Mouse (Mus musculus): ENCODE measurements at regions not wholly inside any gene's neighbourhood (a gene's known extent, or its start where the extent isn't known, plus 50 kb on each side); places are given as distances from the start of the nearest gene placed in this dataset.

DNA sequence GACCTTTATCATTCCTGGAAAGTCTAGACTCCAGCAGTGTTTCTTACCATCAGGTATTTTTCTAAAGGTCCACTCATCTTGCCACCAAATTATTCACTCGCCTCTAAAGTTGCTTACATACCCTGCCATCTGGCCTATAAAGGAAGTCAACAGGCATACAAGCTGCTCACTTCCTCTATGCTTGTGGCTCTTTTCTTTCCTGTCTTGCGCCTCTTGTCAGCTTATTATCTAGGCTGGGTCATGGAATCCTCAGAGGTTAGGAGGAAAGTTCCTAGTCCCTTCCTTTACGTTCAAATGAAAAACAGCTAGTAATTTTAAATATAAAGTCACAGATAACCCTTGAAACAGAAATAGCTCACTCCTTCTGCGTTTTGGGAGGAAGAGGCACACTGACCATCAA, 97.9 kb downstream of the Lipi start:
- DNase-seq, result no peak

DNA sequence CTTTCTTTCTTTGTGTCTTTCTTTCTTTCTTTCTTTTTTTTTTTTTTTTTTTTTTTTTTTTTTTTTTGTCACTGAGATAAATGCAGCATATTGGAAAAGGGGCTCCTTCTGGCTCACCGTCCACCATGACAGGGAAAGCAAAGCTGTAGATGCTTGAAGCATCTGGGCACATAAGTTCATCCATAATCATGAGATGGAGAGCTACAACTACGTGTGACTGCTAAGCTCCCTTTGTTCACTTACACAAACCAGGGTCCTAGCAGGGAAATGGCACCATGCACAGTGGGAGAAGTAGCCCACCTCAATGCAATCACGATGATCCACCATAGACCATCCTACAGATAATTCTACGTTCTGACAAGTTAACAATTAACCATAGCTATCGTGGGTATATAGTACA, 102.0 kb downstream of the Lipi start:
- DNase-seq, result no peak

- no peak for DNase-seq
Observed at GRCm38 (mm10) chr16:75465420-75465975, 120.4 kb downstream of the Lipi start.

- DNase-seq, result no peak
Observed at GRCm38 (mm10) chr16:75462136-75462535, 123.7 kb downstream of the Lipi start.

DNA sequence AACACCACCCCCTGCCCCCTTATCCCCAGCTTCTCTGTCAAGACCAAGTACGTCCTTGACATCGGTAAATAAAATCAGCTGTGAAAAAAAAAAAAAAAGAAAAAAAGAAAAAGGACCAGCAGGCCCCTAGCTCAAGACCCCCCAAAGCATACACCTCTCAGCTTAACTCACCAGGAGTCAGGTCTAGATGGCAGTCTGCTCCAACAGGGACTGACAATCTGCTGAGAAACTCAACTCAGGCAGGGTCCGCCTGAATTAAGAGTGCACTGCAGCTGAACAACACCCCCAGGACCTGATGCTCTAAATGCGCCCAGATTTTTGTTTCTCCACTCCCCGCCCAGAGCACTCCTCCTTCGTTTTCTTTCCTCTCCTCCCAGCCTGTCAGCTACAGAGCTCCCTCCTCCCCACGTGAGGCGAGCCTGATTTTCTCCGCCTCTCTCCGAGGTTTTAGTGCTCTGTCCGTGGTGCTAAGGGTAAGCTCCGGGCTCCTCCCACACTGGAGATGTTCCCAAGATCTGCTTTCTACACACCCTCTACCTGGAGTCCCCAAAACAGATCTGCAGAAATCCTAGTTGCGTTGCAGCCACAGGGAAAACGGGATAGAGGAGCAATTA, 138.9 kb downstream of the Lipi start:
- peak; percentile 59 for DNase-seq

- DNase-seq, result no peak
Observed at GRCm38 (mm10) chr16:75439296-75439695, 146.6 kb downstream of the Lipi start.

DNA sequence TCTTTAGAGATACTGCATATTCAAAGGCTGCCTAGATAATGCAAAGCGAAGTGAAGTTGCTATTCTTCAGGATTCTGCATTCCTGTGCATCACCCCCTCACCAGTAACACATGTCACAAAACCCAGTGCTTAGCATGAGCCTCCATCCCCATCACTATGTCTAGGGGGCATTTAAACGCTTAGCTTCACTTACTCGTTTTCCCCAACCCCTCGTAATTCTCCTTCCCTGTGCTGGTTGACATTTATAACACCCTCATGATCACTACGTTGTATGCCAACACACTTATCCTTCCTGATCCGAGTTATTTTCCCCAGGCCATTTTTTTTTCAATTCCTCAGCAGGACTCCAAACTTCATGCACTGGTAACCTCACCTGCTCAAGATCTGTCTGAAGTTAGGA, 152.6 kb downstream of the Lipi start:
- no peak for DNase-seq

DNA sequence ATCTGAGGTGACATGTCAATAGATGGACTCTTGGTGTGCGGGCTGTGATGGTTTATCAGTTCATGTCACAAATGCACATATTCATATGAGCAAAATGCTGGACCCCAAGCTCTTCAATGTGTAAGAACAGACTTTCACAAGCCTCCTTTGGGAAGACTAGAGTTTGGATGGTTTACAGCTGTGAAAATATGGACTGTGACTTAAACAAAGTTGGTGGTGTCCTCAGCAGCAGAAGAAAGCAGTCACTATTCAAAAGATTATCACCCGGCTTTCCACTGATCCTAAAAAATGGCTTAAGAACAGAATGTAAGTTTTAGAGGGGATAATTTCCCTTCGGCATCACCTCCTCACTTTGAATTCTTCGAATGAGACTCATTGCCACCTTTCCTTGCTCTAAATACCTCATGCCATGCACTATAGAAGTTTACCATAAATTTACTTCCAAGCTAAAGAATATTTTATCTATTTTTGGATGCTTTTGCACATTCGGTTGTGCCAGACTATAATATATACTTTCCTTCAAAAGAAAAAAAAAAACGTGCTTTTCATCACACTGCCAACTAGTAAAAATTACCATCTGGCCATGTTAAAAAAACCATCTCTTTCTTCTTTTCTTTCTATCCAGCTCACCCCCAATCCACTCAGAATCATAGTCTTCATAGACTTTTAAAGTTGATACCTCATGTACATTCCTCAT, 201.2 kb downstream of the Lipi start:
- no peak for DNase-seq

GRCm38 (mm10) chr16:75381191-75381590, 204.7 kb downstream of the Lipi start:
- no peak for DNase-seq

DNA sequence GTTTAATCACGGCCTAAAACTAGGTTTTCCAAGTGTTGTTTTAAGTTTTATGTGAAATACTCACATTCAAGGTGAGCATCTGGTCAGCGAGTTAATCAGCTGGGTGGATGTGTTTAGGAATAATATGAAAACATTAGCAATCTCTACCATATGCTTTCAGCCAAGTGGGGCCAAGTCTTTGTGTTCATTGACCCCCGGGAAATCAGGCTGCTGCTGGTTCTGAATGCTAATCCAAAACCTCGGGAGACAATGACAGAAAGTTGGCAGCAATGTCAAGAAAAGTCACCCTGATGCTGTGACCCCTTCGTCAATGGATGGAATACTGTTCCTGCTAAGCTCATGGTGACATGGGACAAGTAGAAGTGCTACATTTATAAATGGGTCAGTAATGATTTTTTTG, 216.2 kb downstream of the Lipi start:
- no peak for DNase-seq

DNA sequence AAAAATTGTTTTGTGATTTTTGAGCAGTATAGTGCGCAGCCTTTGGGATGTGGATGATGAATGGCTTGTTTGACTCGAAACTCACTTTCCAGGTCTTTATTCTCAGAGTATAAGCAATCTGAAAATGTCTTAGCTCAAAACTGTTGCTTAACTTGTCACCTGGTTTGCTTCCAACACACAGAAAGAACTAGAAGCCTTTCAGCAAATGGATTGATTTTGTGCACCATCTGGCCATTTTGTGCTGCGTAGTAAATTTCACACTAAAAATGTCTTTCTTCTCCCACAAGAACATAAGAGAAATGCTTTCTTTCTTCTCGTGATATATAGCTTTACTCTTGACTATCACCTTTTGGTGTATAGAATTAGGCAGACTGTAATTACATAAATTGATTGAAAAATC, 219.1 kb downstream of the Lipi start:
- DNase-seq, result peak; percentile 17

DNA sequence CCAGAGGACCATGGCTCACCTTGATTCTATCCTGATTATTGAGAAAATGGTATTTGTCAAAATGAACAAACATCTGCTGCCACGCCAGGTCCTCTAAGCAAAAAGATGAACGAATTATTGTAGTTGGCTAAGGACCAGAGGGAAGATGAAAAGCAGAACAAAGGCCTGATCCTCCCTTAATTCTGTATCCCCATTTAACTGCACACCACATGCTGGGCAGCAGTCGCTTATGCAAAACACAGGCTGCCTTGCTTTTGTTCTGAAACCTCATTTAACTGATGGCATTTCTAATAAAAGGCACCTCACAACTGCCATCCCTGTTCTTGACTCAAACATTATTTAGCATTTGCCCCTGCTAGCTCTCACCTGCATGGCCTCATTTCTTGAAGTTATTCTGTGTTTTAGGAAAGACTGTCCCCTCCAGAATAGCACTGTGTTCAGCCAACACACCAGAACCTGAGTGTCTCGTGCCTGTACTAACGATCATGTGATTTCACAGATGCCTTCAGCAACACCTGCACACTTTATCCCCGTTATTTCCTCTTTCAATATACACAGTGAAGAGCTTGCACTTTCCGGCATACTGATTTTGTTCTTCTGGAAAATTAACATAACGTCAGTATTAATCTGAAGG, 220.4 kb downstream of the Lipi start:
- DNase-seq, result no peak

DNA sequence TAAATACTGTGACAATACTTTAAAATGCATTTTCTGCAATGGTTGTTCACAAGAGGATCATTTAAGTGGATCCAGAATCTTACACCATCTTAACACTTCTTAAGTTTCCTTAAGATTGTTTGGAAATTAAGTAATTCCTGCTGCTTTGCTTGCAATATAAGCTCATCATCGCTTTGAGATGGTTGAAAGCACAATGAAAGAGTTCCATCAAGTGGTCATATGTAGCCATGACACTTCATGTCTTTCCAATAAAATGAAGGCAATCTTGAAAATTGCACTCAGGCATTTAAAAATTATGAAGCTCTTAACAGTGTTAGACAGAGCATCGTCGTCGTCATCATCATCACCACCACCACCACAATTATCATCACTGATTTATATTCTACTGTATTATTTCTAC, 223.8 kb downstream of the Lipi start:
- DNase-seq, result no peak

- DNase-seq, result no peak
Observed at GRCm38 (mm10) chr16:75360791-75361190, 225.1 kb downstream of the Lipi start.

GRCm38 (mm10) chr16:75353394-75353793, 232.5 kb downstream of the Lipi start:
- no peak for DNase-seq

DNA sequence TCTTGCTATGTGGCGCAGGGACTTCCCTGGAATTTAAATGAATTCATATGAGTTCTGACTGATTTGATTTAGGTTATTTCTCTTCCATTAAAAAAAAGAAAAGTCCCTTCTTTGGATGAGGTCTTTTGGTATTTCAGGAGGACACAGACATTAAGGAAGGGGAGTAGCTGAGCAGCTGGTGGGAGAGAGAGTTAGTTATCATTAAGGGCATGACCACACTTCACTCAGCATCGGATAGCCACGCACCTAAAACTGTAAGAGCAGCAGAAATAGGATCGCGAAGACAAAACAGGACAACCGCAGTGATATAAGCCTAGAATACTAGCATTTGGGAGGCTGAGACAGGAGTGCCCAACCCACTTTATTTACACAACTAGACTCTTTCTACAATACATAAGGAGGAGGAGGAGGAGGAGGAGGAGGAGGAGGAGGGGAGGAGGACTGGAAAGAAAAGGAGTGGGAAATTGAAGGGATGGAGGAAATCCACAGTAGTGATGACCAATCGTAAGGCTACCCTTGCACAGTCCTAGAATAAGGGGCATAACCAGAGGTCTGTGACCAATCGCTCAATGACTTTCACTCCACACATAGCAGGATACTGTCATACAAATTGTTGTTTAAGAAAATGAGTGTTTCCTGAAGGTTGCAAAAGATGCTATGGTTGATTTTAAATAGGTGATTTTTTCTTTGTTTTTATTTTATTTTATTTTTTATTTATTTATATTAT, 241.5 kb downstream of the Lipi start:
- DNase-seq, result no peak

DNA sequence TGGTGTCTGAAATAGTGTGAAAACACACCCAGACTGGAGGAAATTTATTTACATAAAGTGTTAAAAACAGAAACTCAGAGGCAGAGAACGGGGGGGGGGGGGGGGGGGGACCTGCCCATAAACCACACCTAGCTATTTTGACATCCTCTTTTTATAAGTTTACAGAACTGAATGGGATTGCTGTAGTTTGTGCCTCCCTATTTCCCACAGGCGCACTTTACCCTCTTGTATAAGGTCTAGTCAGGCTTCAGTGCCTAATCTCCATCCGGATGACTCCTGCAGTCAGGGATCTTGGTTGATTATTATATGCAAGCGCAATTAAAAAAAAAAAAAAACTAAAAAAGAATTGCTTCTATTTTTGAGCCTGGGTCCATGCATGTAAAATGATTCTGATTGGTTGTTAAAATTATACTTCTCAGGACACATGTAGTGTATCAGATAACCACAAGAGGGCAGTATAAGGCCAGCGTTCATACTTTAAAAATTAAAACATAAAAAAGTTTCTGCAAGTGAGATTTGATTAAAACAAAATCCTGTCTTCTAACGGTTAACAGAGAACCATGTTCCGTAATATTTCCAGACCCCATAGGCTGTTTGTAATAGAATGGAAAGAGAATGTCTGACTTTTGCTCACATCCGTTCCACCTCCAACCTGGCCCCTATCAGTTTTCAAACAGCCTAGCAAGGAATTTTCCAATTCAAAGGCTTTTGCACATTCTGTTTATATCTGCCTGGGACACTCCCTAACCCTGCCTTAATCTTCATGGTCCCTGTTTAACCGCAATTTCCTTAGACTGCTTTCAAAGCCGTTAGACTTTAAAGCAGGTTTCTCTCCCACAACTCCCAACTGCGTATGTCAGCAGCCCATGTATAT, 242.6 kb downstream of the Lipi start:
- DNase-seq, result no peak

GRCm38 (mm10) chr16:75334228-75334627, 251.6 kb downstream of the Lipi start:
- DNase-seq, result no peak

- DNase-seq, result no peak
Observed at GRCm38 (mm10) chr16:75333750-75334149, 252.1 kb downstream of the Lipi start.

GRCm38 (mm10) chr16:75332853-75333252, 253.0 kb downstream of the Lipi start:
- DNase-seq, result no peak

GRCm38 (mm10) chr16:75325296-75325695, 260.6 kb downstream of the Lipi start:
- DNase-seq, result no peak

GRCm38 (mm10) chr16:75304743-75305142, 281.1 kb downstream of the Lipi start:
- DNase-seq, result no peak
